Comparison of ENCODE assay signal across 13 mouse cellular contexts in the genomic region with DNA sequence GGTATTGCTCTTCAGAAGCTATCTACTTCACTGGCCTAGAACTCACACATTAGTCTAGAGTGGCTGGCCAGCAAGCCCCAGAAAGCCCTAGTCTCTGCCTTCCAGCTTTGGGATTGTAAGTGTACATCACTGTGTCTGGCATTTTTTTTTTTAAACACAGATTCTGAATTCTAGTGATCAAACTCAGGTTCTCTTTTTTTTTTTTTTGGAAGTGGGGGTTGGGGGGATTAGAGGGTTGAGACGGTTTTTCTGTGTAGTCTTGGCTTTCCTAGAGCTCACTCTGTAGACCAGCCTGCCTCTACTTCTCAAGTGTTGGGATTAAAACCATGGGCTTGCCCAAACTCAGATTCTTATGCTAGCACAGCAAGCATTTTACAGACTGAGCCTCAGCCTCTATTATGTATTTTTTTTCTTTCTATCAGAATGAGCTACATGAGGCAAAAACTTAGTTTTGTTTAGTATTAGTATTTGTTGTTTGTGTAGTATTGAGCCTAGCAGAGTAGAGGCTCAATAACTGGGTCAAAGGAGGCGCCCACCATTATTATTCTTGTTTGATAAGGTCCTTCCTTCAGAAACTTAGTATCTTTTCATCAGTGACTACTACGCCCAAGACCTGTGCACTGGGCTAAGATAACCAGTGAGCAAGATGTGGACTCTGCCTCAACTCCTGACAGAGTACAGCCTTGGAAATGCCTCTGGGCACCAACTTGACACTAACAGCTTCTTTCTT. TPM values are rescaled to one million over a fixed set of nuclear protein-coding genes. Genes with fewer than 3 reads are reported as not detected.
DNase-seq lines count a peak whose midpoint lies in the region; ATAC-seq and TF ChIP-seq lines count a peak whose summit lies in the region.
"Had no signal": no experiment of that assay in that cellular context is flagged by ENCODE, and none has a peak within 500 bp of the region (broad histone marks: within the 10 kb centered on the region; RNA-seq: fewer than 3 reads in every experiment).

No protein-coding gene starts in this region.

- TF ChIP-seq POLR2A in cortical plate, adult 2 months (IDR thresholded peaks at IDR 0.05; ENCODE audit: extremely low read depth, insufficient read depth, low read length), result no peak

- TF ChIP-seq CTCF in lung, postnatal 0 days (IDR thresholded peaks at IDR 0.05), result no peak
- TF ChIP-seq CTCF in cortical plate, adult 2 months (IDR thresholded peaks at IDR 0.05; ENCODE audit: extremely low read depth, insufficient read depth, low read length), result no peak

- ATAC-seq in heart, embryonic 11.5 days (replicated peaks; ENCODE audit: insufficient number of reproducible peaks, low FRiP score, low TSS enrichment), result no peak
- no peak for ATAC-seq in lung, postnatal 0 days
- peak; percentile 75 for ATAC-seq in liver, embryonic 16.5 days (ENCODE audit: low read depth)
- ATAC-seq: Patski had no signal

- no peak overlapping the region for H3K9ac ChIP-seq in heart, embryonic 11.5 days (ENCODE audit: low read depth, low read length)
- H3K9ac ChIP-seq in lung, postnatal 0 days (replicated peaks; ENCODE audit: low read depth), result no peak overlapping the region
- H3K9ac ChIP-seq in liver, embryonic 16.5 days (ENCODE audit: low read depth, low read length), result peak overlapping the region; percentile 46
- H3K9ac ChIP-seq: neural tube, embryonic 15.5 days had no signal

- peak overlapping the region; percentile 28 for H3K4me2 ChIP-seq in heart, embryonic 11.5 days
- peak overlapping the region; percentile 78; the same call in 1 of the 2 replicates for H3K4me2 ChIP-seq in lung, postnatal 0 days (replicated peaks; ENCODE audit: low read depth, low read length)
- H3K4me2 ChIP-seq in liver, embryonic 16.5 days (ENCODE audit: low read depth, low read length), result peak overlapping the region; percentile 75
- H3K4me2 ChIP-seq: neural tube, embryonic 15.5 days had no signal

- DNase-seq in heart, adult 9 months (ENCODE audit: low spot score in 2 of 2), result no peak
- no peak for DNase-seq in lung, postnatal 0 days (ENCODE audit: low spot score)
- no peak for DNase-seq in lung, postnatal 14 days
- DNase-seq in spleen, postnatal 10 days (ENCODE audit: low spot score in 2 of 2), result no peak
- DNase-seq in spleen, postnatal 36 days (ENCODE audit: low spot score in 2 of 2), result no peak
- DNase-seq: adrenal gland, adult 2 months; heart, postnatal 10 days; kidney, adult 11 months had no signal

- TF ChIP-seq EP300 in lung, postnatal 0 days (IDR thresholded peaks at IDR 0.05), result no peak

- H3K9me3 ChIP-seq in heart, embryonic 11.5 days (replicated peaks; ENCODE audit: control insufficient read depth, low read length), result no peaks in the 10 kb centered on the region
- H3K9me3 ChIP-seq in lung, postnatal 0 days (ENCODE audit: low read length), result no peaks in the 10 kb centered on the region
- no peaks in the 10 kb centered on the region for H3K9me3 ChIP-seq in liver, embryonic 16.5 days (replicated peaks; ENCODE audit: control insufficient read depth, low read length)
- H3K9me3 ChIP-seq: neural tube, embryonic 15.5 days had no signal

- H3K27me3 ChIP-seq in heart, embryonic 11.5 days (ENCODE audit: control insufficient read depth, insufficient read depth, low read length), result no peaks in the 10 kb centered on the region
- no peaks in the 10 kb centered on the region for H3K27me3 ChIP-seq in lung, postnatal 0 days (replicated peaks; ENCODE audit: insufficient read depth, low read length)
- H3K27me3 ChIP-seq in liver, embryonic 16.5 days (ENCODE audit: control insufficient read depth, insufficient read depth, low read depth, low read length), result no peaks in the 10 kb centered on the region
- H3K27me3 ChIP-seq: neural tube, embryonic 15.5 days; Patski had no signal

- H3K4me1 ChIP-seq in heart, embryonic 11.5 days (ENCODE audit: control insufficient read depth, insufficient read depth, low read length), result peaks cover 67% of the 10 kb centered on the region
- peaks cover 71% of the 10 kb centered on the region for H3K4me1 ChIP-seq in lung, postnatal 0 days (ENCODE audit: insufficient read depth, low read depth, low read length)
- peaks cover 22% of the 10 kb centered on the region for H3K4me1 ChIP-seq in cortical plate, adult 2 months (ENCODE audit: control insufficient read depth, insufficient read depth, low read length)
- peaks cover 82% of the 10 kb centered on the region for H3K4me1 ChIP-seq in liver, embryonic 16.5 days (ENCODE audit: control insufficient read depth, low read depth, low read length)

- H3K36me3 ChIP-seq in heart, embryonic 11.5 days (ENCODE audit: control insufficient read depth, insufficient read depth, low read length), result no peaks in the 10 kb centered on the region
- H3K36me3 ChIP-seq in lung, postnatal 0 days (ENCODE audit: insufficient read depth, low read length), result no peaks in the 10 kb centered on the region; the same call in 1 of the 2 replicates
- H3K36me3 ChIP-seq in liver, embryonic 16.5 days (ENCODE audit: control insufficient read depth, insufficient read depth), result peaks cover 21% of the 10 kb centered on the region

- no peak overlapping the region; the same call in 1 of the 2 replicates for H3K27ac ChIP-seq in heart, embryonic 11.5 days (ENCODE audit: low read depth, low read length)
- no peak overlapping the region for H3K27ac ChIP-seq in lung, postnatal 0 days (ENCODE audit: low read length)
- peak overlapping the region; percentile 91 for H3K27ac ChIP-seq in cortical plate, adult 2 months (ENCODE audit: insufficient read depth, low read length)
- peak overlapping the region; percentile 76 for H3K27ac ChIP-seq in liver, embryonic 16.5 days (ENCODE audit: low read length)
- H3K27ac ChIP-seq: neural tube, embryonic 15.5 days had no signal

- WGBS in heart, embryonic 11.5 days (ENCODE audit: insufficient replicate concordance), result 61% methylated on average over 3 of the region's 3 CpGs
- 75% methylated on average over 3 of the region's 3 CpGs for WGBS in lung, postnatal 0 days
- WGBS in liver, embryonic 16.5 days (ENCODE audit: insufficient replicate concordance), result 29% methylated on average over 3 of the region's 3 CpGs

- no peak overlapping the region for H3K4me3 ChIP-seq in heart, embryonic 11.5 days (ENCODE audit: low read depth, low read length)
- no peak overlapping the region for H3K4me3 ChIP-seq in lung, postnatal 0 days (ENCODE audit: low read depth, low read length)
- H3K4me3 ChIP-seq in cortical plate, adult 2 months (ENCODE audit: insufficient read depth, low read length), result no peak overlapping the region
- peak overlapping the region; percentile 88 for H3K4me3 ChIP-seq in liver, embryonic 16.5 days (ENCODE audit: low read depth, low read length)
- H3K4me3 ChIP-seq: neural tube, embryonic 15.5 days had no signal

RNA-seq across cellular contexts. Expression of gene Bcl2l1, which starts 6.9 kb away (rescaled TPM):
- 69.8 and 73.1 TPM in 2 replicates for polyA plus RNA-seq in heart, embryonic 11.5 days (2014; fragmentation: Nextera tagmentation; extraction: Ambion mirVana)
- 100 and 103 TPM in 2 replicates for polyA plus RNA-seq in lung, postnatal 0 days (2015; fragmentation: Nextera tagmentation; extraction: Ambion mirVana)
- polyA plus RNA-seq in cortical plate, adult 2 months (2012; rRNA removed), result 99.2 and 105 TPM in 2 replicates
- polyA plus RNA-seq in liver, embryonic 16.5 days (2015; fragmentation: Nextera tagmentation; extraction: Ambion mirVana), result 213 and 241 TPM in 2 replicates

RNA-seq across cellular contexts. Expression of gene Tpx2, which starts 23.2 kb away (rescaled TPM):
- 81.0 and 88.3 TPM in 2 replicates for polyA plus RNA-seq in heart, embryonic 11.5 days (2014; fragmentation: Nextera tagmentation; extraction: Ambion mirVana)
- 3.1 and 5.7 TPM in 2 replicates for polyA plus RNA-seq in lung, postnatal 0 days (2015; fragmentation: Nextera tagmentation; extraction: Ambion mirVana)
- 1.5 and 1.8 TPM in 2 replicates for polyA plus RNA-seq in cortical plate, adult 2 months (2012; rRNA removed)
- 57.7 and 58.9 TPM in 2 replicates for polyA plus RNA-seq in liver, embryonic 16.5 days (2015; fragmentation: Nextera tagmentation; extraction: Ambion mirVana)

Comparison
In these comparisons a context has a peak if more than half of its experiments do, and no peak if none do; other contexts are left out.
1. H3K27ac ChIP-seq: peak in cortical plate, adult 2 months (single experiment) and liver, embryonic 16.5 days (single experiment); none in heart, embryonic 11.5 days (single experiment) and lung, postnatal 0 days (single experiment).
2. H3K4me2 ChIP-seq: peak in every context shown above with its lines; median percentile 78 in lung, postnatal 0 days; 75 in liver, embryonic 16.5 days; 28 in heart, embryonic 11.5 days.